Mouse (Mus musculus) CH12.LX (cell line): Measurements from ENCODE around the gene Rab25. TPM values are rescaled to one million over a fixed set of nuclear protein-coding genes. Genes with fewer than 3 reads are reported as not detected.

Experiments used
- DNase-seq: peaks from one replicate; pipeline ENCODE4 v3.0.0-alpha.2; 2013; ENCODE audit errors: extremely low read depth
- H3K27ac ChIP-seq: 2 replicates; pipeline ENCODE4 v1.5.1; 2012; ENCODE audit warnings: low read depth, mild to moderate bottlenecking, control low read depth, moderate library complexity; ENCODE audit not compliant: insufficient read depth
- H3K27me3 ChIP-seq: replicated peaks from 2 replicates; pipeline ENCODE3; 2012; ENCODE audit warnings: inconsistent platforms
- H3K36me3 ChIP-seq, 2 experiments: replicated peaks in 1 of 2; 2 replicates each; pipeline versions ENCODE3 to v1.6.1; 2012; ENCODE audit warnings: inconsistent platforms in 1 of 2, low read length in 1 of 2, mild to moderate bottlenecking in 1 of 2, mixed read lengths in 1 of 2, moderate library complexity in 1 of 2; ENCODE audit not compliant: control insufficient read depth in 1 of 2, insufficient read depth in 1 of 2
- H3K4me1 ChIP-seq, 2 experiments: 2 replicates each; pipeline ENCODE4 v1.6.1; 2012; ENCODE audit warnings: inconsistent platforms in 1 of 2, moderate library complexity in 1 of 2; ENCODE audit not compliant: insufficient read depth in 2 of 2, control insufficient read depth in 1 of 2
- H3K4me2 ChIP-seq: 2 replicates; pipeline ENCODE4 v1.6.1; 2012; ENCODE audit warnings: low read depth, mild to moderate bottlenecking, control low read depth; ENCODE audit not compliant: poor library complexity, insufficient read depth, severe bottlenecking
- H3K4me3 ChIP-seq, 3 experiments: fragments of 150-350 bp in 1 of 3; sonication (generic) in 1 of 3; replicated peaks in 1 of 3; 2 replicates each; pipeline versions ENCODE3 to v1.5.1; 2011 to 2012; ENCODE audit warnings: low read depth in 2 of 3, low read length in 2 of 3, mild to moderate bottlenecking in 2 of 3, moderate library complexity in 2 of 3, control low read depth in 1 of 3, improper control_type of control experiment in 1 of 3, inconsistent platforms in 1 of 3, mixed read lengths in 1 of 3; ENCODE audit not compliant: poor library complexity in 1 of 3
- H3K79me2 ChIP-seq: replicated peaks from 2 replicates; pipeline ENCODE4 v1.6.1; 2012; ENCODE audit warnings: mild to moderate bottlenecking, moderate library complexity; ENCODE audit not compliant: control insufficient read depth, poor library complexity, insufficient read depth, severe bottlenecking; ENCODE audit errors: extremely low read depth
- H3K9ac ChIP-seq: 2 replicates; pipeline ENCODE4 v1.6.1; 2012; ENCODE audit warnings: low read depth, mild to moderate bottlenecking, control low read depth, moderate library complexity; ENCODE audit not compliant: insufficient read depth
- H3K9me3 ChIP-seq: replicated peaks from 2 replicates; pipeline ENCODE3; 2012; ENCODE audit warnings: low read length, inconsistent platforms, mixed read lengths
- BHLHE40 ChIP-seq: IDR thresholded peaks from 2 replicates; pipeline ENCODE4 v1.6.1; 2011; ENCODE audit warnings: mild to moderate bottlenecking, low read depth, low read length, improper control_type of control experiment
- CHD1 ChIP-seq: IDR thresholded peaks from 2 replicates; pipeline ENCODE4 v1.6.1; 2012; ENCODE audit warnings: low read depth, low read length, improper control_type of control experiment, inconsistent platforms
- CHD2 ChIP-seq: IDR thresholded peaks from 2 replicates; pipeline ENCODE4 v1.6.1; 2011; ENCODE audit warnings: low read length, improper control_type of control experiment
- CTCF ChIP-seq, 2 experiments: IDR thresholded peaks in 1 of 2; conservative IDR thresholded peaks in 1 of 2; 2 replicates each; pipeline ENCODE4 v1.5.1; 2011 to 2012; ENCODE audit warnings: low read depth in 2 of 2, low read length in 2 of 2, improper control_type of control experiment in 1 of 2, inconsistent platforms in 1 of 2, mild to moderate bottlenecking in 1 of 2, moderate library complexity in 1 of 2
- E2F4 ChIP-seq: IDR thresholded peaks from 2 replicates; pipeline ENCODE4 v1.6.1; 2011; ENCODE audit warnings: low read depth, low read length, improper control_type of control experiment; ENCODE audit not compliant: insufficient replicate concordance
- ELF1 ChIP-seq: IDR thresholded peaks from 2 replicates; pipeline ENCODE4 v1.6.1; 2014; ENCODE audit warnings: low read depth, mild to moderate bottlenecking, inconsistent platforms, low read length, improper control_type of control experiment
- EP300 ChIP-seq: IDR thresholded peaks from 2 replicates; pipeline ENCODE4 v1.6.1; 2011; ENCODE audit warnings: low read length, improper control_type of control experiment
- ETS1 ChIP-seq: conservative IDR thresholded peaks from 2 replicates; pipeline ENCODE4 v1.6.1; 2012; ENCODE audit warnings: low read depth, mild to moderate bottlenecking, inconsistent platforms, low read length, improper control_type of control experiment, moderate library complexity
- GABPA ChIP-seq: IDR thresholded peaks from 2 replicates; pipeline ENCODE4 v1.6.1; 2012; ENCODE audit warnings: low read depth, low read length, improper control_type of control experiment, inconsistent platforms; ENCODE audit not compliant: insufficient replicate concordance
- HCFC1 ChIP-seq: IDR thresholded peaks from 2 replicates; pipeline ENCODE4 v1.6.1; 2012; ENCODE audit warnings: low read depth, mild to moderate bottlenecking, inconsistent platforms, low read length, improper control_type of control experiment
- IRF4 ChIP-seq: IDR thresholded peaks from 2 replicates; pipeline ENCODE4 v1.6.1; 2014; ENCODE audit warnings: low read depth, mild to moderate bottlenecking, inconsistent platforms, low read length, improper control_type of control experiment
- JUN ChIP-seq: IDR thresholded peaks from 2 replicates; pipeline ENCODE4 v1.6.1; 2011; ENCODE audit warnings: low read depth, mild to moderate bottlenecking, low read length, improper control_type of control experiment, moderate library complexity; ENCODE audit not compliant: insufficient read depth
- JUND ChIP-seq: conservative IDR thresholded peaks from 2 replicates; pipeline ENCODE4 v1.6.1; 2011; ENCODE audit warnings: low read depth, low read length, improper control_type of control experiment
- KAT2A ChIP-seq: IDR thresholded peaks from 2 replicates; pipeline ENCODE4 v1.6.1; 2012; ENCODE audit warnings: low read length, improper control_type of control experiment, inconsistent platforms; ENCODE audit not compliant: insufficient replicate concordance
- MAFK ChIP-seq: IDR thresholded peaks from 2 replicates; pipeline ENCODE4 v1.6.1; 2011; ENCODE audit warnings: low read length, improper control_type of control experiment; ENCODE audit not compliant: insufficient replicate concordance
- MAX ChIP-seq: IDR thresholded peaks from 2 replicates; pipeline ENCODE4 v1.6.1; 2011; ENCODE audit warnings: low read length, improper control_type of control experiment
- MAZ ChIP-seq: IDR thresholded peaks from 2 replicates; pipeline ENCODE4 v1.6.1; 2012; ENCODE audit warnings: low read depth, mild to moderate bottlenecking, inconsistent platforms, low read length, improper control_type of control experiment, moderate library complexity
- MEF2A ChIP-seq: IDR thresholded peaks from 2 replicates; pipeline ENCODE4 v1.6.1; 2014; ENCODE audit warnings: low read depth, mild to moderate bottlenecking, inconsistent platforms, low read length, improper control_type of control experiment, borderline replicate concordance
- MXI1 ChIP-seq: IDR thresholded peaks from 2 replicates; pipeline ENCODE4 v1.6.1; 2011; ENCODE audit warnings: mild to moderate bottlenecking, low read depth, low read length, improper control_type of control experiment
- MYC ChIP-seq: IDR thresholded peaks from 2 replicates; pipeline ENCODE4 v1.6.1; 2011; ENCODE audit warnings: low read depth, mild to moderate bottlenecking, improper control_type of control experiment, low read length
- NELFE ChIP-seq: IDR thresholded peaks from 2 replicates; pipeline ENCODE4 v1.6.1; 2011; ENCODE audit warnings: low read depth, low read length, improper control_type of control experiment
- NRF1 ChIP-seq: IDR thresholded peaks from 2 replicates; pipeline ENCODE4 v1.6.1; 2014; ENCODE audit warnings: low read depth, mild to moderate bottlenecking, inconsistent platforms, low read length, improper control_type of control experiment, moderate library complexity
- POLR2A ChIP-seq: IDR thresholded peaks from 2 replicates; pipeline ENCODE4 v1.6.1; 2011; ENCODE audit warnings: low read depth, mild to moderate bottlenecking, improper control_type of control experiment, low read length
- POLR2AphosphoS2 ChIP-seq: IDR thresholded peaks from 2 replicates; pipeline ENCODE4 v1.6.1; 2011; ENCODE audit warnings: low read depth, low read length, improper control_type of control experiment
- RAD21 ChIP-seq: IDR thresholded peaks from 2 replicates; pipeline ENCODE4 v1.6.1; 2011; ENCODE audit warnings: low read depth, mild to moderate bottlenecking, low read length, improper control_type of control experiment, moderate library complexity
- RCOR1 ChIP-seq: conservative IDR thresholded peaks from 2 replicates; pipeline ENCODE4 v1.6.1; 2012; ENCODE audit warnings: low read depth, mild to moderate bottlenecking, inconsistent platforms, low read length, improper control_type of control experiment
- SIN3A ChIP-seq: IDR thresholded peaks from 2 replicates; pipeline ENCODE4 v1.6.1; 2012; ENCODE audit warnings: low read length, improper control_type of control experiment, inconsistent platforms
- SMC3 ChIP-seq: IDR thresholded peaks from 2 replicates; pipeline ENCODE4 v1.6.1; 2011; ENCODE audit warnings: low read depth, low read length, improper control_type of control experiment
- TBP ChIP-seq: conservative IDR thresholded peaks from 2 replicates; pipeline ENCODE4 v1.6.1; 2011; ENCODE audit warnings: low read depth, low read length, improper control_type of control experiment
- TCF12 ChIP-seq: IDR thresholded peaks from 2 replicates; pipeline ENCODE4 v1.6.1; 2014; ENCODE audit warnings: low read depth, mild to moderate bottlenecking, inconsistent platforms, low read length, improper control_type of control experiment
- UBTF ChIP-seq: IDR thresholded peaks from 2 replicates; pipeline ENCODE4 v1.6.1; 2012; ENCODE audit warnings: low read depth, mild to moderate bottlenecking, inconsistent platforms, low read length, improper control_type of control experiment, moderate library complexity
- USF1 ChIP-seq: IDR thresholded peaks from 2 replicates; pipeline ENCODE4 v1.6.1; 2014; ENCODE audit warnings: low read depth, mild to moderate bottlenecking, inconsistent platforms, low read length, improper control_type of control experiment
- USF2 ChIP-seq: conservative IDR thresholded peaks from 2 replicates; pipeline ENCODE4 v1.6.1; 2011; ENCODE audit warnings: low read depth, low read length, improper control_type of control experiment
- ZC3H11A ChIP-seq: IDR thresholded peaks from 2 replicates; pipeline ENCODE4 v1.6.1; 2012; ENCODE audit warnings: low read depth, mild to moderate bottlenecking, inconsistent platforms, low read length, improper control_type of control experiment
- ZKSCAN1 ChIP-seq: IDR thresholded peaks from 2 replicates; pipeline ENCODE4 v1.6.1; 2012; ENCODE audit warnings: low read depth, inconsistent platforms, low read length, improper control_type of control experiment, borderline replicate concordance
- ZMIZ1 ChIP-seq: IDR thresholded peaks from 2 replicates; pipeline ENCODE4 v1.6.1; 2012; ENCODE audit warnings: low read depth, mild to moderate bottlenecking, inconsistent platforms, low read length, improper control_type of control experiment
- ZNF384 ChIP-seq: IDR thresholded peaks from 2 replicates; pipeline ENCODE4 v1.6.1; 2012; ENCODE audit warnings: low read depth, low read length, improper control_type of control experiment, inconsistent platforms
- dilution Hi-C: fragments of 300-500 bp; cut with MboI; formaldehyde crosslinking; loops from 2 replicates; pipeline ENCODE4 v1.14.3; 2020; ENCODE audit warnings: low sequenced_read_pairs; ENCODE audit not compliant: extremely low pct_unique_long_range_greater_than_20kb, extremely low pct_ligation_motif_present
- in situ Hi-C: fragments of 300-500 bp; cut with MboI; formaldehyde crosslinking; loops from 3 replicates; pipeline ENCODE4 v1.14.3; 2019; ENCODE audit warnings: low sequenced_read_pairs, low pct_ligation_motif_present, low pct_unique_long_range_greater_than_20kb, mixed read lengths
- polyA plus RNA-seq: library from polyadenylated mRNA; unstranded; fragments of >175 nt; gene quantifications from 2 replicates; pipeline ENCODE4 v1.2.1, GENCODE M21; 2012; ENCODE audit warnings: low read depth; ENCODE audit not compliant: insufficient read length
- total RNA-seq, 2 experiments: library from RNA; depleted of rRNA; stranded (reverse); fragments of 300-350 nt in 1 of 2; fragments of >200 nt in 1 of 2; gene quantifications; 2 replicates each; pipeline ENCODE4 v1.2.3; 2012 to 2014

Rab25 gene
- total and polyA plus RNA-seq, 3 experiments = 0.79 to 4.1 (median 1.8) TPM

DNA sequence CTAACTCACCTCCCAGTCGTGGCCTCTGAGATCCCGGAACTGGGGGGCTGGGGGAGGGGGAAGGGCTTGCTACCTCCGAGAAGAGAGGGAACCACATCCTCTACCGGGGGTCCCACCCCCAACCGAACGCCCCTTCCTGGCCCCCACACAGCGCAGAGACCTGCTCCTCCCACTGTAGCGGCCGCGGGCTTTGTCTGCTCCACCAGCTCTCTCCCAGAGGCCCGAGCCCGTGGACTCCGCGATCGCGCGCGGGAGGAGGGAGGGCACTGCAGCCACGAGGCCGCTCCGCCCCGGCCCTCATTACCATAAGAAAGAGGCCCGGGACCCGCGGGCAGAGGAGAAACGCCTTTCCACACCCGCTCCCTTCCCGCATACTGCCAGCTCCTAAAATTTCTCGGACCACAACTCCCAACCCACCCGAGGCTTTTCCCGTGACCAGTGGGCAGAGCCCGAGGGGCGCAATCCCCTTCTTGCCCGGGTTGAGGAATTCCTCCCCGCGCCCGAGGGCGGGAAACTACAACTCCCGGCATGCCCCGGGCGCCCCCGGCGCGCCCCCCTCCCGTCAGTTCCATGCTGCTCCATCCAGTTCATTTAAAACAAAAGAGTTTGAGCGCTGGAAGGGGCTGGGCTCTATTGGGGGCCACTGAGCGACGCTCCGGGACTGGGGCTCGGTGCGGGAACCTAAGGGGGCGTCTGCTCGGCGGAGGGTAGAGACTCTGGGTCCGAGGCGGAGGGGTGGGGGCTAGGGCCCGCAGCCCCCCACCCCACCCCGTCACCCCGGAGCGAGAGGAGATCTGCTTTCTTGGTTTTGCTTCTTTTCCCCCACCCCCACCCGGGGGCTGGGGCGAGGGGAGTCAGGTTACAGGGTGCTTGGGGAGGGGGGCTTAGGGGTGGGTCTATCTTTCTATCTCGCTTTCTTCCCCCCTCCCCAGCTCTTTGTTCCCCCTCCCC is 16.5 kb downstream of the Rab25 start:
- Histone ChIP-seq H3K27ac (peak overlapping the region; percentile 26; the same call in 1 of the 2 replicates), H3K36me3 (peaks cover 7 to 23% of the 10 kb centered on the region in 2 experiments), H3K9me3 (no peaks in the 10 kb centered on the region), H3K4me1 (peaks cover 20 to 48% of the 10 kb centered on the region in 2 experiments), H3K27me3 (peaks cover 9% of the 10 kb centered on the region), H3K79me2 (no peaks in the 10 kb centered on the region), H3K9ac (peak overlapping the region; percentile 95), H3K4me2 (peak overlapping the region; percentile 90), H3K4me3 (peak overlapping the region; percentile 59 to 84 (median 79))
- dilution Hi-C loops (no loop called here), in situ Hi-C loops (no loop called here)
- peak; percentile 61 for DNase-seq
- TF ChIP-seq RCOR1 = no peak
- TF ChIP-seq CHD1 = no peak
- TF ChIP-seq ZMIZ1 = no peak
- no peak for TF ChIP-seq ZC3H11A
- no peak for TF ChIP-seq SMC3
- no peak for TF ChIP-seq TBP
- no peak for TF ChIP-seq MAX
- peak; percentile 96 for TF ChIP-seq MXI1
- no peak for TF ChIP-seq USF1
- peak; percentile 90 for TF ChIP-seq CHD2
- TF ChIP-seq KAT2A = peak; percentile 80; the same call in 1 of the 2 replicates
- TF ChIP-seq TCF12 = peak; percentile 11
- TF ChIP-seq IRF4 = peak; percentile 12; the same call in 1 of the 2 replicates
- 0 out of 2 replicates have a peak, but pooled peaks have one; percentile 7 for TF ChIP-seq UBTF
- no peak for TF ChIP-seq JUN
- TF ChIP-seq BHLHE40 = no peak; the same call in 1 of the 2 replicates
- TF ChIP-seq NELFE = peak; percentile 56
- TF ChIP-seq MYC = peak; percentile 58; the same call in 1 of the 2 replicates
- TF ChIP-seq SIN3A = peak; percentile 95
- TF ChIP-seq USF2 = no peak
- no peak for TF ChIP-seq JUND
- TF ChIP-seq MAFK = no peak
- TF ChIP-seq GABPA = no peak; the same call in 1 of the 2 replicates
- TF ChIP-seq ETS1 = 0 out of 2 replicates have a peak, but pooled peaks have one; percentile 20
- TF ChIP-seq MAZ = peak; percentile 94
- TF ChIP-seq HCFC1 = peak; percentile 98
- TF ChIP-seq E2F4 = no peak; the same call in 1 of the 2 replicates
- TF ChIP-seq EP300 = no peak
- no peak for TF ChIP-seq ZNF384
- peak; percentile 37; the same call in 1 of the 2 replicates for TF ChIP-seq MEF2A
- no peak for TF ChIP-seq RAD21
- no peak for TF ChIP-seq POLR2AphosphoS2
- peak; percentile 79 for TF ChIP-seq ELF1
- no peak for TF ChIP-seq ZKSCAN1
- TF ChIP-seq POLR2A = peak; percentile 66; the same call in 1 of the 2 replicates
- 0 out of 4 replicates have a peak, but pooled peaks of 1 of the 2 experiments have one; percentile 2 for TF ChIP-seq CTCF (conservative IDR thresholded peaks at IDR 0.05 in 1 of 2, IDR thresholded peaks at IDR 0.05 in 1 of 2; ENCODE audit: low read depth in 2 of 2, low read length in 2 of 2)
- no peak for TF ChIP-seq NRF1
